Mouse (Mus musculus) neural tube, embryonic 14.5 days (tissue): Measurements from ENCODE around the gene Ncoa7. TPM values are rescaled to one million over a fixed set of nuclear protein-coding genes. Genes with fewer than 3 reads are reported as not detected.
A peak's percentile ranks its signal among the peaks of the same experiment; 100 is the strongest.
"Not testable (repeated sequence)": the region's sequence is repeated elsewhere in the genome, so short reads cannot be mapped to it uniquely, and the experiment has no call there.

Source experiments
- ATAC-seq: fragments of 200-750 bp; cut with Nextera tagmentation; 2 replicates; pipeline ENCODE4 v1.8.0; 2017; ENCODE audit warnings: low read depth, mild to moderate bottlenecking, moderate TSS enrichment, moderate library complexity
- H3K27ac ChIP-seq: fragments of 300-500 bp; sonication (generic); 2 replicates; pipeline ENCODE4 v1.5.1; 2014; ENCODE audit warnings: low read depth, mild to moderate bottlenecking, control low read depth, low read length, moderate library complexity, mixed read lengths
- H3K27me3 ChIP-seq: fragments of 300-500 bp; sonication (generic); 2 replicates; pipeline ENCODE4 v1.6.1; 2014; ENCODE audit warnings: low read length; ENCODE audit not compliant: control insufficient read depth, insufficient read depth
- H3K36me3 ChIP-seq: fragments of 300-500 bp; sonication (generic); 2 replicates; pipeline ENCODE4 v1.6.1; 2014; ENCODE audit warnings: low read length, mixed read lengths; ENCODE audit not compliant: control insufficient read depth, insufficient read depth
- H3K4me1 ChIP-seq: fragments of 300-500 bp; sonication (generic); 2 replicates; pipeline ENCODE4 v1.6.1; 2014; ENCODE audit warnings: low read length; ENCODE audit not compliant: control insufficient read depth, insufficient read depth
- H3K4me2 ChIP-seq: fragments of 300-500 bp; sonication (generic); 2 replicates; pipeline ENCODE4 v1.6.1; 2014; ENCODE audit warnings: mild to moderate bottlenecking, low read depth, low read length, control low read depth
- H3K4me3 ChIP-seq: fragments of 300-500 bp; sonication (generic); 2 replicates; pipeline ENCODE4 v1.5.1; 2014; ENCODE audit warnings: low read depth, low read length, control low read depth, mixed read lengths
- H3K9ac ChIP-seq: fragments of 300-500 bp; sonication (generic); replicated peaks from 2 replicates; pipeline ENCODE4 v1.6.1; 2014; ENCODE audit warnings: low read depth, mild to moderate bottlenecking, control low read depth, low read length, mixed read lengths
- H3K9me3 ChIP-seq: fragments of 300-500 bp; sonication (generic); 2 replicates; pipeline ENCODE4 v1.6.1; 2016; ENCODE audit warnings: low read length; ENCODE audit not compliant: control insufficient read depth
- WGBS: fragments of 180-500 bp; shearing (Covaris S2); extraction: QIAGEN DNeasy Blood & Tissue Kit; methylation state at CpG from one replicate; pipeline ENCODE4 v1.1.7; 2014; 5-methylcytosine and 5-hydroxymethylcytosine counted together
- polyA plus RNA-seq: library from polyadenylated mRNA; unstranded; fragments of >200 nt; fragmentation: Nextera tagmentation; extraction: Ambion mirVana; gene quantifications from 2 replicates; pipeline ENCODE4 v1.2.1, GENCODE M21; 2014

The Ncoa7 gene
- polyA plus RNA-seq, 1 experiment from 2014 or later = 25.8 TPM

DNA sequence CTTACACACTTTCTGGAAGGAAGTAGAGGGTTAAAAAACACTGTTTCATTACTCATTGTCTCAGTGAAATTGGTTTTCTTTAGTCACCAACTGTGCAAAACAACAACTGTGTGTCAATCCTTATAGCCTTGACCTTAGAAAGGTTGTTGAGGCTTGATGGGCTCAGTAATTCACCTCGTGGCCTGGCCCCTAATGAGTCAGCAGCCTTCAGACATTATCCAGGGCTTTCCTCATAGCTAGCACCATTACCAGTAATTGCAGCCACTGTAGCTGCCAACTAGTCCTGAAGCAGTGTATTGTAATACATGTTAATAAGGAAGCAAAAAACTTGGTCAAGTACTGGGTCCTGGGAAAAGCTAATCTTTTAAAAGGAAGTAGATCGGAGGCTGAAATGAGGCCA, 125.1 kb downstream of the Ncoa7 start:
- no peaks in the 10 kb centered on the region for H3K4me1 ChIP-seq
- H3K9me3 ChIP-seq = no peaks in the 10 kb centered on the region
- H3K9ac ChIP-seq = no peak overlapping the region
- no peak overlapping the region for H3K4me3 ChIP-seq
- H3K36me3 ChIP-seq = no peaks in the 10 kb centered on the region
- no peak overlapping the region for H3K4me2 ChIP-seq
- H3K27me3 ChIP-seq = no peaks in the 10 kb centered on the region
- no peak for ATAC-seq
- 65% methylated on average over 2 of the region's 2 CpGs for WGBS
- no peak overlapping the region for H3K27ac ChIP-seq

DNA sequence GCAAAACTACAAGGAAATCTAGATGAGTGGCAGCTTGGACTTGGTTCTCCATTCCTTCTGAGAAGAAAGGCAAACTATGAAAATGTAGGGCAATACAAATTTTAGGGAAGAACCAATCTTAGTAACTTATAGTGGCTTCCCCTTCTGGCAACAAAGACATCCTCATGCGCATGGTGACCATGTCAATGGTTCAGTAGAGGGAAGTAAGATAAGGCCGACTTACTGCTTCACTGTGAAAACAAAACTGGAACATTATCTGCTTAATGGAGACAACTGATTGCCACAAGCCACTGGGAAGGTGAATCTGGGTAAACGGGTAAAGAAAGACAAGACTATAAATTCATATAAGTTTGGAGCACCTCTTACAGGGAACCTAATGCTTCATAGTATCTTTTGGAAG, 128.3 kb downstream of the Ncoa7 start:
- Histone ChIP-seq H3K27me3 (no peaks in the 10 kb centered on the region), H3K4me3 (no peak overlapping the region), H3K9ac (no peak overlapping the region), H3K4me1 (no peaks in the 10 kb centered on the region), H3K27ac (no peak overlapping the region), H3K36me3 (no peaks in the 10 kb centered on the region), H3K4me2 (no peak overlapping the region), H3K9me3 (no peaks in the 10 kb centered on the region)
- 94% methylated on average over 3 of the region's 3 CpGs for WGBS
- no peak for ATAC-seq

DNA sequence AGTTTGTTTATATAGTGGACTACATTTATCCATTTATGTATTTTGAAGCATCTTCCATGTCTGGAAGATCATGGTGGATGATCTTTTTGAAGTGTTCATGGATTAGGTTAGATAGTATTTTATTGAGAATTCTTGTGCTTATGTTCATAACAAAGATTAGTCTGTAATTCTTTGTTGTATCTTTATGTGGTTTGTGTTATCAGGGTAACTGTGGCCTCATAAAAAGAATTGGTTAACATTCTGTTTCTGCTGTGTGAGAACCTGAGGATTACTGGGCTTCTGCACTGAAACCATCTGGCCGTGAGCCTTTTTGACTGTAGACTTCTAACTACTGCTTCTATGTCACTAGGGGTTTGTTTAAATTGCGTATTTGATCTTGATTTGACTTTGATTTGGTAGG, 136.5 kb downstream of the Ncoa7 start:
- Histone ChIP-seq H3K27me3 (no peaks in the 10 kb centered on the region), H3K9me3 (no peaks in the 10 kb centered on the region)
- ATAC-seq = no peak

DNA sequence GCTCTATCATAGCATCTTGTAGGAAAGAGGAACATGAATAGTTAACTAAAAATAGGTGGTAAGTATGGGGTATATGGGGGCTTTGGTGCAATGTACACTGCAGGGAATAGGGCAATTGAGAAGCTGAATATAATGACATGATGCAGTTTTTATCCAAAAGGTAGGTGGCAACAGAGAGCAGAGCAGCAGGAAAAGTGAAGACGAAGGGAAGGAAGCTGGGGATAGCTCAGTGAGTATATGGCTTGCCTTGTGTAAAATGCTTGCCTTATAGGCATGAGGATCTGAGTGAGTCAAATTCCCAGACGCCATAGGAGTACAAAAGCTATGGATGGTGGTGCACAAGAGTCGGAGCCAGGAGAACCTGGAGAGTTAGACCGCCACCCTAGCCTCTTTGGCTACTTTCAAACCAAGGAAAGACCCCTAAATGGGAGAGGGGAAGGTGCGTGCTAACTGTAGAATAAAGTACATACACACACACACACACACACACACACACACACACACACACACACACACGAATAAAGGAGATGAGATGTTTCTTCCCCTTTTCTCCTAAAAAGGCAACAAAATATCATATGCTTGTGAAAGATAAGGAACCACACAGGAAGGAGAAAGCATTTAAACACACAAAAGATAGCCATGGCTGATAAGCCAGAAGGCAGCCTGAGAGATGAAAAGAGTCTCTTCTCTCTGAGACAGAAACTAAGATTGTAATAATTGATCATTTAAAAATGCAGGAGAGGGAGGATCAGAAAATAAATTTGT, 142.4 kb downstream of the Ncoa7 start:
- 88% methylated on average over 6 of the region's 6 CpGs for WGBS
- no peaks in the 10 kb centered on the region for H3K4me1 ChIP-seq
- H3K4me3 ChIP-seq = no peak overlapping the region
- H3K9me3 ChIP-seq = no peaks in the 10 kb centered on the region
- no peak overlapping the region for H3K4me2 ChIP-seq
- no peak for ATAC-seq
- H3K9ac ChIP-seq = no peak overlapping the region
- no peaks in the 10 kb centered on the region for H3K36me3 ChIP-seq
- H3K27ac ChIP-seq = no peak overlapping the region
- H3K27me3 ChIP-seq = no peaks in the 10 kb centered on the region

More for the DNA sequence above, 136.5 kb downstream of the Ncoa7 start:
- WGBS = 95% methylated on average over 2 of the region's 2 CpGs
- Histone ChIP-seq H3K36me3 (no peaks in the 10 kb centered on the region), H3K4me3 (no peak overlapping the region), H3K4me1 (no peaks in the 10 kb centered on the region), H3K27ac (no peak overlapping the region), H3K9ac (no peak overlapping the region), H3K4me2 (no peak overlapping the region)

- Histone ChIP-seq H3K9me3 (no peaks in the 10 kb centered on the region), H3K4me3 (no peak overlapping the region), H3K27me3 (no peaks in the 10 kb centered on the region), H3K27ac (no peak overlapping the region), H3K36me3 (no peaks in the 10 kb centered on the region), H3K4me1 (no peaks in the 10 kb centered on the region), H3K9ac (no peak overlapping the region), H3K4me2 (peak overlapping the region; percentile 8; the same call in 1 of the 2 replicates)
- 4% methylated on average over 5 of the region's 5 CpGs for WGBS
- no peak for ATAC-seq
These were observed 147.5 kb downstream of the Ncoa7 start for GRCm38 (mm10) chr10:30655655-30656054.

DNA sequence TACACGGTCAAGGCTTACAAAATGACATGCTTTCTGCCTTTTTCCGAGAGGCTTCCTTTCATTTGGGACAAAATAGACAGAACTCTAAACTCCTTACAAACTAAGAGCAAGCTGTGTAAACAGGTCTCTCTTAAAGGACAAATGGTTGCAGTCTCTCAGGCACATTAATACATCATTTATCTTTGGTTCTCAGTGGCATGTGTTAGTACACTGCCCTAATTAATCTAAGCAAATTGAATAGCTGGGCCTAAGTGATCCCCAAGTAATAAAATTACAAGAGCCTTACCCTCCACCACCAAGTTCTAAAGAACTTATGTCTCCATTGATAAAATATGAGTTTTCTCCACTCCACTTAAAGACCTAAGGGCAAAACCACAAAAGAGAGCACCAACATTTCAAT, 155.4 kb downstream of the Ncoa7 start:
- WGBS = 23% methylated on average over 2 of the region's 2 CpGs
- Histone ChIP-seq H3K27me3 (no peaks in the 10 kb centered on the region), H3K27ac (no peak overlapping the region)

DNA sequence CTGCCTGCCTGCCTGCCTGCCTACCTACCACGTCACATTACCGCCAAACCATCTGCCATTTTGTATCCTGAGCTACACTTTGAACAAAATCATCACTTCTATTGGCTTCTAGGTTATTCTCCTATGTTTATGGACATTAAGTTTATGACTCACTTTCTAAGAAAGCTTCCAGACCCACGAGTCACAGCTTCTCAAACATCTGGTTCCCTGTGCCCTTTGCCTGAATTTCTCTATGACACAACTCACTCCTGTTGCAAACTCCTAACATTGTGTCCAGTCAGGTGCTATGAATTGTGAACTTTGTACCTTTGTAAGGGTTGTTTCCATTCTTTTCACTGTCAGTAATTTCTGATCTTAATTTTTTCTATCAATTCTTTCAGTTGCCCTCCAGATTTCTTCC, 164.9 kb downstream of the Ncoa7 start:
- Histone ChIP-seq H3K27me3 (no peaks in the 10 kb centered on the region), H3K4me2 (no peak overlapping the region), H3K9ac (no peak overlapping the region), H3K27ac (no peak overlapping the region), H3K9me3 (no peaks in the 10 kb centered on the region), H3K36me3 (no peaks in the 10 kb centered on the region), H3K4me1 (no peaks in the 10 kb centered on the region), H3K4me3 (no peak overlapping the region)
- ATAC-seq = no peak
- 70% methylated on average over 3 of the region's 3 CpGs for WGBS

More for the DNA sequence above, 155.4 kb downstream of the Ncoa7 start:
- ATAC-seq = no peak; the same call in 1 of the 2 replicates
- Histone ChIP-seq H3K36me3 (no peaks in the 10 kb centered on the region), H3K4me3 (no peak overlapping the region), H3K9ac (no peak overlapping the region), H3K4me1 (no peaks in the 10 kb centered on the region), H3K4me2 (no peak overlapping the region), H3K9me3 (no peaks in the 10 kb centered on the region)

DNA sequence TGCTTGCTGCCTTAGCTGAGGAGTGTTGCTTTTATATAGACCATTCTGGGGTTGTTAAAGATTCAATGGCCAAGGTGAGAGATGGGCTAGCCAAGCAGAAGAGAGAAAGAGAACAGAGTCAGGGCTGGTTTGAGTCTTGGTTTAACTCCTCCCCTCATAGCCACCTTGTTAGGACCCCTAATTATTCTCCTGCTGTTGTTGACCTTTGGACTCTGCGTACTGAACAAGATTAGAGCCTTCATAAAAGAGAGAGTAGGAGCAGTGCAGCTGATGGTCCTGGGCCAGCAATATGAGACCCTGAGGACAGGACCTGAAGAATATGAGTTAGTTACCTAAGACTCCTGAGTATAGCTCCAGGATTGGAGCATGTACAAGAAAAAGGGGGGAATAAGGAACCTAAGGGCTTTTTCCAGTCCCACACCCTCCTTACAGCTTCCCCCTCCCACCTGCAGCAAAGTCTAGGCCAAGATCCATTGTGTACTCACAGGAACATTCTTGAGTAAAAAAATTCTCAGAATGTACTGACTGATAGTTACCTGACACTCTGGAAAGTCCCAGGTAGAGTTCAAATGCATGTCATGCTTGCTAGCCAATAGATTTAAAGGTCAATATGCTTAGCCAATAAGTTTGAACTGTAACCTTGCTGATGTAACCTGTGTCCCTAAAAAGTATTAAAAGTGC, 166.5 kb downstream of the Ncoa7 start:
- H3K4me3 ChIP-seq, H3K36me3 ChIP-seq, ATAC-seq, H3K27me3 ChIP-seq, H3K9me3 ChIP-seq, H3K27ac ChIP-seq, H3K9ac ChIP-seq, H3K4me2 ChIP-seq, H3K4me1 ChIP-seq: not testable (repeated sequence)
- 82% methylated on average over 1 of the region's 1 CpGs for WGBS

DNA sequence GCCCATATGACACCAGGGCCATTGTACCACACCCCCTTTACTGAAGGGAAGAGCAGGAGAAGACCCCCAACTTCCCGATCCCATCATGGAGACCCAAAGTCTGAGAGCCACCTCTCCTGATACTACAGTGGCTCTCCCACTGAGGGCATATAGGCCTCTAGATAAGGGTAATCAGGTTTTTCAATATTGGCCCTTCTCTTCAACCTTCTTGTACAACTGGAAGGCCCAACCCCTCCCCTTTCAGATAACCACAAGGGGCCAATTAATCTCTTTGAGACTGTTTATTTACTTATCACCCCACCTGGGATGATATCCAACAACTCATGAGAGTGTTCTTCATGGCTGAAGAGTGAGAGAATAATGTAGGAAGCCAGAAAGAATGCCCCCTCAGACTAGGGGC, 170.4 kb downstream of the Ncoa7 start:
- Histone ChIP-seq H3K4me2 (no peak overlapping the region), H3K9me3 (no peaks in the 10 kb centered on the region), H3K27me3 (no peaks in the 10 kb centered on the region), H3K9ac (no peak overlapping the region), H3K36me3 (no peaks in the 10 kb centered on the region), H3K27ac (no peak overlapping the region), H3K4me1 (no peaks in the 10 kb centered on the region), H3K4me3 (no peak overlapping the region)
- no peak for ATAC-seq
- 96% methylated on average over 1 of the region's 1 CpGs for WGBS
